Mouse (Mus musculus) ES-E14 (cell line): ENCODE measurements at regions not wholly inside any gene's neighbourhood (a gene's known extent, or its start where the extent isn't known, plus 50 kb on each side); places are given as distances from the start of the nearest gene placed in this dataset.

Source experiments
- DNase-seq: peaks from one replicate; pipeline ENCODE4 v3.0.0-alpha.2; 2013; ENCODE audit warnings: low read depth, low spot score
- H3K27ac ChIP-seq: 2 replicates; pipeline ENCODE4 v1.5.1; 2012; ENCODE audit warnings: low read depth, mild to moderate bottlenecking, low read length, moderate library complexity, mixed read lengths; ENCODE audit not compliant: poor library complexity, insufficient read depth, severe bottlenecking
- H3K36me3 ChIP-seq: 2 replicates; pipeline ENCODE4 v1.6.1; 2012; ENCODE audit warnings: mild to moderate bottlenecking, low read length, moderate library complexity, mixed read lengths; ENCODE audit not compliant: control insufficient read depth, poor library complexity, insufficient read depth, severe bottlenecking
- H3K4me1 ChIP-seq, 2 experiments: fragments of 150-350 bp in 1 of 2; sonication (generic) in 1 of 2; 2 replicates each; pipeline ENCODE4 v1.6.1; 2012; ENCODE audit warnings: low read length in 2 of 2, mild to moderate bottlenecking in 1 of 2, mixed read lengths in 1 of 2; ENCODE audit not compliant: control insufficient read depth in 2 of 2, insufficient read depth in 2 of 2, poor library complexity in 1 of 2
- H3K4me3 ChIP-seq, 2 experiments: fragments of 150-350 bp in 1 of 2; sonication (generic) in 1 of 2; 2 replicates each; pipeline ENCODE4 v1.5.1; 2012; ENCODE audit warnings: low read length in 2 of 2, low read depth in 1 of 2, mild to moderate bottlenecking in 1 of 2, mixed read lengths in 1 of 2; ENCODE audit not compliant: insufficient read depth in 1 of 2, poor library complexity in 1 of 2, severe bottlenecking in 1 of 2
- H3K9ac ChIP-seq: 2 replicates; pipeline ENCODE4 v1.6.1; 2012; ENCODE audit warnings: low read depth, mild to moderate bottlenecking, low read length, mixed read lengths; ENCODE audit not compliant: poor library complexity, insufficient read depth, severe bottlenecking
- H3K9me3 ChIP-seq: fragments of 150-350 bp; sonication (generic); 2 replicates; pipeline ENCODE4 v1.6.1; 2012; ENCODE audit warnings: low read depth, mild to moderate bottlenecking, low read length; ENCODE audit not compliant: control insufficient read depth, insufficient read depth
- CHD2 ChIP-seq: IDR thresholded peaks from 2 replicates; pipeline ENCODE4 v1.6.1; 2014; ENCODE audit warnings: mild to moderate bottlenecking, low read depth, low read length, inconsistent platforms
- HCFC1 ChIP-seq: IDR thresholded peaks from 2 replicates; pipeline ENCODE4 v1.6.1; 2012; ENCODE audit warnings: low read length, inconsistent platforms, borderline replicate concordance; ENCODE audit not compliant: insufficient read depth
- MAFK ChIP-seq: IDR thresholded peaks from 2 replicates; pipeline ENCODE4 v1.6.1; 2014; ENCODE audit warnings: mild to moderate bottlenecking, low read depth, low read length, inconsistent platforms; ENCODE audit not compliant: insufficient read depth
- ZC3H11A ChIP-seq: IDR thresholded peaks from 2 replicates; pipeline ENCODE4 v1.6.1; 2012; ENCODE audit warnings: low read depth, mild to moderate bottlenecking, inconsistent platforms, low read length, borderline replicate concordance
- ZNF384 ChIP-seq: IDR thresholded peaks from 2 replicates; pipeline ENCODE4 v1.6.1; 2012; ENCODE audit warnings: low read depth, low read length, inconsistent platforms
- in situ Hi-C, 2 experiments: fragments of 600-800 bp; cut with MboI; formaldehyde crosslinking; loops; one replicate each; pipeline ENCODE4 v1.15.1; 2025; ENCODE audit warnings: low sequenced_read_pairs in 2 of 2, inconsistent platforms in 1 of 2; ENCODE audit not compliant: unreplicated experiment in 2 of 2

GRCm38 (mm10) chr4:154749996-154750395 lies 82.3 kb upstream of the Actrt2 start:
- Histone ChIP-seq H3K36me3 (no peaks in the 10 kb centered on the region), H3K4me3 (no peak overlapping the region), H3K9me3 (no peaks in the 10 kb centered on the region), H3K9ac (no peak overlapping the region), H3K4me1 (peaks cover 0 to 3% of the 10 kb centered on the region in 2 experiments; a peak in 1 of 4 replicates), H3K27ac (no peak overlapping the region)
- DNase-seq = no peak
- in situ Hi-C loops = no loop called here
- TF ChIP-seq HCFC1 = no peak
- no peak for TF ChIP-seq CHD2
- TF ChIP-seq MAFK = no peak
- no peak for TF ChIP-seq ZC3H11A
- TF ChIP-seq ZNF384 = no peak

GRCm38 (mm10) chr4:154750440-154751107 lies 82.9 kb upstream of the Actrt2 start:
- no peak for DNase-seq
- in situ Hi-C loops = no loop called here
- no peak overlapping the region for H3K4me3 ChIP-seq
- TF ChIP-seq ZC3H11A = no peak
- no peak for TF ChIP-seq ZNF384
- TF ChIP-seq MAFK = no peak
- no peak for TF ChIP-seq HCFC1
- no peak for TF ChIP-seq CHD2
- H3K9me3 ChIP-seq = no peaks in the 10 kb centered on the region
- peaks cover 0 to 3% of the 10 kb centered on the region in 2 experiments; a peak in 1 of 4 replicates for H3K4me1 ChIP-seq
- H3K27ac ChIP-seq = no peak overlapping the region
- H3K9ac ChIP-seq = no peak overlapping the region
- no peaks in the 10 kb centered on the region for H3K36me3 ChIP-seq

GRCm38 (mm10) chr4:154754445-154754844 lies 82.8 kb upstream of the Ttc34 start:
- Histone ChIP-seq H3K9me3 (no peaks in the 10 kb centered on the region), H3K4me1 (peaks cover 0 to 3% of the 10 kb centered on the region in 2 experiments; a peak in 1 of 4 replicates), H3K4me3 (no peak overlapping the region), H3K9ac (no peak overlapping the region), H3K27ac (no peak overlapping the region), H3K36me3 (no peaks in the 10 kb centered on the region)
- in situ Hi-C loops = no loop called here
- no peak for DNase-seq
- TF ChIP-seq ZNF384 = no peak

GRCm38 (mm10) chr4:154756740-154757446 lies 80.4 kb upstream of the Ttc34 start:
- in situ Hi-C loops = no loop called here
- Histone ChIP-seq H3K4me3 (no peak overlapping the region), H3K36me3 (no peaks in the 10 kb centered on the region), H3K9me3 (no peaks in the 10 kb centered on the region), H3K4me1 (no peaks in the 10 kb centered on the region), H3K9ac (no peak overlapping the region), H3K27ac (no peak overlapping the region)
- TF ChIP-seq HCFC1 = no peak
- no peak for TF ChIP-seq ZNF384
- no peak for TF ChIP-seq ZC3H11A
- no peak for TF ChIP-seq MAFK
- TF ChIP-seq CHD2 = no peak
- no peak for DNase-seq

- no peaks in the 10 kb centered on the region for H3K9me3 ChIP-seq
- H3K27ac ChIP-seq = no peak overlapping the region
- no peak overlapping the region for H3K9ac ChIP-seq
- TF ChIP-seq MAFK = no peak
- no peak for TF ChIP-seq CHD2
- TF ChIP-seq ZC3H11A = no peak
- TF ChIP-seq ZNF384 = no peak
- no peak for TF ChIP-seq HCFC1
- no peak for DNase-seq
- H3K36me3 ChIP-seq = no peaks in the 10 kb centered on the region
- no peaks in the 10 kb centered on the region for H3K4me1 ChIP-seq
- in situ Hi-C loops = no loop called here
- H3K4me3 ChIP-seq = no peak overlapping the region
Observed at GRCm38 (mm10) chr4:154759881-154760280, 77.4 kb upstream of the Ttc34 start.
